Mouse (Mus musculus) heart, embryonic 11.5 days (tissue): Measurements from ENCODE around the gene Psmd2. TPM values are rescaled to one million over a fixed set of nuclear protein-coding genes. Genes with fewer than 3 reads are reported as not detected.

Source experiments
- ATAC-seq: fragments of 200-750 bp; cut with Nextera tagmentation; replicated peaks from 2 replicates; pipeline ENCODE4 v1.8.0; 2017; ENCODE audit warnings: moderate library complexity; ENCODE audit not compliant: insufficient number of reproducible peaks, low FRiP score, low TSS enrichment
- H3K27ac ChIP-seq: fragments of 300-500 bp; sonication (generic); 2 replicates; pipeline ENCODE4 v1.5.1; 2014; ENCODE audit warnings: mild to moderate bottlenecking, low read depth, low read length
- H3K27me3 ChIP-seq: fragments of 300-500 bp; sonication (generic); 2 replicates; pipeline ENCODE4 v1.6.1; 2014; ENCODE audit warnings: mild to moderate bottlenecking, low read length, mixed read lengths; ENCODE audit not compliant: control insufficient read depth, insufficient read depth
- H3K36me3 ChIP-seq: fragments of 300-500 bp; sonication (generic); 2 replicates; pipeline ENCODE4 v1.6.1; 2014; ENCODE audit warnings: mild to moderate bottlenecking, low read length, moderate library complexity, mixed read lengths; ENCODE audit not compliant: control insufficient read depth, insufficient read depth
- H3K4me1 ChIP-seq: fragments of 300-500 bp; sonication (generic); 2 replicates; pipeline ENCODE4 v1.6.1; 2014; ENCODE audit warnings: low read length; ENCODE audit not compliant: control insufficient read depth, insufficient read depth
- H3K4me2 ChIP-seq: fragments of 300-500 bp; sonication (generic); 2 replicates; pipeline ENCODE4 v1.6.1; 2014; ENCODE audit warnings: mild to moderate bottlenecking, moderate library complexity
- H3K4me3 ChIP-seq: fragments of 300-500 bp; sonication (generic); 2 replicates; pipeline ENCODE4 v1.5.1; 2014; ENCODE audit warnings: low read depth, low read length
- H3K9ac ChIP-seq: fragments of 300-500 bp; sonication (generic); 2 replicates; pipeline ENCODE4 v1.6.1; 2014; ENCODE audit warnings: mild to moderate bottlenecking, low read depth, low read length, moderate library complexity
- H3K9me3 ChIP-seq: fragments of 300-500 bp; sonication (generic); replicated peaks from 2 replicates; pipeline ENCODE4 v1.6.1; 2016; ENCODE audit warnings: low read length; ENCODE audit not compliant: control insufficient read depth
- WGBS: fragments of 180-500 bp; shearing (Covaris S2); extraction: QIAGEN DNeasy Blood & Tissue Kit; methylation state at CpG from one replicate; pipeline ENCODE4 v1.1.7; 2014; ENCODE audit not compliant: insufficient replicate concordance; 5-methylcytosine and 5-hydroxymethylcytosine counted together
- polyA plus RNA-seq: library from polyadenylated mRNA; unstranded; fragments of >200 nt; fragmentation: Nextera tagmentation; extraction: Ambion mirVana; gene quantifications from 2 replicates; pipeline ENCODE4 v1.2.1, GENCODE M21; 2014

Psmd2 gene
- polyA plus RNA-seq, 1 experiment from 2014 or later = 275 TPM

DNA sequence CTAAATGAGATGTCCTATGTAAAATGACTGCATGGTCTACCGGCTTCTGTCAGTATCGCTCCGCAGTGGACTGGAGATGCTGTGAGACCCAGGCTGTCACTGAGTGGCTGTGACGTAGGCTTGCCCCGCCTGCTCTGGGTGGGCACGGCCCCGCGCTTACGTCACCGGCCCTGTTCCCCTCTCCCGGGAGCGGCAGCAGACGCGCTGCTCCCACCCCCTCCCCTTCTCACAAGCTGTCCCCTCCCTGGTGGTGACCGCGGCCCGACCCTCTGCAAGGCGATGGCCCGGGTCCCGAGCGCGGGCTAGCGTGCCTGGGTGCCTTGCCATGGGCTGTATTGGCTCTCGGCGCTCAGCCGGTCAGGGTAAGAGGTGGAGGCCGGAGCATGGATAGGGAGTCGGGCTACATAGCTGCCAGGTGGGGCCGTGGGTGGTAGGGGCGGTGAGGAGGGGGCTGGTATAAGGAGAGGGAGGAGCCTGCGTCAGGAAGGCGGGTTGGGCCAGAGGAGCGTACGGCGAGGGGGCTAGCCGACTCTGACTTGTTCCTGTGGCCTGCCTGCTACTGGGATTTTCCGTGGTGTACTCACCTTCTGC is 41.8 kb downstream of the Psmd2 start, which contains the start of gene Fam131a:
Fam131a (plus strand) TSS at position 131 of the 591 bp plus-strand sequence.
- peaks cover 25% of the 10 kb centered on the region for H3K36me3 ChIP-seq
- peak; percentile 90 for ATAC-seq
- H3K27ac ChIP-seq = peak within 1 kb of the TSS; percentile 76
- H3K27me3 ChIP-seq = peaks cover 15% of the 10 kb centered on the region; the same call in 1 of the 2 replicates
- peaks cover 15% of the 10 kb centered on the region; the same call in 1 of the 2 replicates for H3K4me1 ChIP-seq
- H3K4me3 ChIP-seq = peak within 1 kb of the TSS; percentile 65
- H3K9me3 ChIP-seq = no peaks in the 10 kb centered on the region
- peak within 1 kb of the TSS; percentile 86 for H3K4me2 ChIP-seq
- H3K9ac ChIP-seq = peak within 1 kb of the TSS; percentile 85
- under 1% methylated on average over 36 of the region's 37 CpGs for WGBS

DNA sequence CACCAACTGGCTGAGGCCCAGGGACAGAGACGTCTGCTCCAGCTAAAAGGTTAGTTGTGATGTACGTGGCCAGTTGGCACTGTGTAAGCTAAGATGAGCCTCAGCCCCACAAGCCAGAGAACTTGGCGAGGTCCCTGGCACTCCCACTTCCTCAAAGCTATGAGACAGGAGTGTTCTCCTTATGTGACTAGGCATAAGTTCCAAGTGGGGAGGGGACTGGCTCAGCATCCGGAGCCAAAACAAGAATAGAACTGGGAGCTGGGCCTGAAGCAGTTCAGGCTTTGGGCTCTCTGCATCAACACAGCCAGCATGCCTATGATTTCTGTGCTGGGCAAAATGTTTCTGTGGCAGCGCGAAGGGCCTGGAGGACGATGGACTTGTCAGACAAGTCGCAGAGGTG is 43.3 kb downstream of the Psmd2 start:
- no peak overlapping the region for H3K4me3 ChIP-seq
- ATAC-seq = no peak
- no peaks in the 10 kb centered on the region for H3K9me3 ChIP-seq
- peaks cover 15% of the 10 kb centered on the region; the same call in 1 of the 2 replicates for H3K4me1 ChIP-seq
- no peak overlapping the region for H3K9ac ChIP-seq
- WGBS = 73% methylated on average over 8 of the region's 8 CpGs
- no peak overlapping the region for H3K4me2 ChIP-seq
- peaks cover 17% of the 10 kb centered on the region; the same call in 1 of the 2 replicates for H3K27me3 ChIP-seq
- peaks cover 13% of the 10 kb centered on the region for H3K36me3 ChIP-seq
- H3K27ac ChIP-seq = no peak overlapping the region

DNA sequence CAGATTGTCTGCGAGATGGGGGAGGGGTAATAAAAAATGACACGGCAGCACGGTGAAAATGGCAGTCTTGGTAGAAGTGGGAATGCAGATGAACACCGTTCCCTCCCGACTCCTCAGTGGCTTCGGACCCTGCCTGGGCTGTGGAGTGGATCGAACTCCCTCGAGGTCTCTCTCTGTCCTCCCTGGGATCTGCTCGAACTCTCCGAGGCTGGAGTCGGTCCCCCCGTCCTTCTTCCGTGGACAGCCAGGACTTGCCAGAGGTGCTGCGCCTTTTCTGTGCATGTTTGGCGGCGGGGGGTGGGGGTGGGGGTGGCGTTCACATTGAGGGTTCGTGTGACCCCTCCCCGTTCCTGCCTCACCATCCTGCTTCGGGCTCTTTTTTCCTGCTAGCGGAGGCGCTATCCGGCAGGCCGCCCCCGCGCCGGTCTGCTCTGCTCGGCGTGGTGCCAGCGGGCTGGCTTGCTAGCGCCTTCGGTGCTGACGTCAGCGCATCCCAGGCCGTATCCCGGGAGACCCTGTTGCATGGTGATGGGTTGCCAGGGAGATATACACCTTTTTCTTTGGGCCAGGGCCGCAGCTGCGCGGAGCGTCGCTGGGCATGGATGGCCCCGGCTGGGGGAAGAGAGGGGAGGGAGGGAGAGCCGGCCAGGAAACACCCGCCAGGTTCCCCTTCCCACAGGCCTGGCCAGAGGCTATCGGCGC is 44.3 kb downstream of the Psmd2 start:
- no peak overlapping the region for H3K27ac ChIP-seq
- ATAC-seq = peak; percentile 51
- peak overlapping the region; percentile 59 for H3K9ac ChIP-seq

DNA sequence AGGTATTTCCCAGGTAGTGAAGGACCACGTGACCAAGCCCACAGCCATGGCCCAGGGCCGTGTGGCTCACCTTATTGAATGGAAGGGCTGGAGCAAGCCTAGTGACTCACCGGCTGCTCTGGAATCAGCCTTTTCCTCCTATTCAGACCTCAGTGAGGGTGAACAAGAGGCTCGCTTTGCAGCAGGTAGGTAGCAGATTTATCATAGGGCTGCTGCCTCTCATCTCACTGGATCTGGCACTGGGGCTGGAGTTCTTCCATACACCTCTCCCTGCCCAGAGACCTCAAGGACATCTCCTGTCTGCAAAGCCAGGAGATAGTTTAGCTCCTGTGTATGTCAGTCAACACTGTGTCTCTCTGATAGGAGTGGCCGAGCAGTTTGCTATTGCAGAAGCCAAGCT is 47.8 kb downstream of the Psmd2 start:
- WGBS = 66% methylated on average over 5 of the region's 5 CpGs
- Histone ChIP-seq H3K27me3 (peaks cover 17% of the 10 kb centered on the region; the same call in 1 of the 2 replicates), H3K27ac (no peak overlapping the region), H3K4me3 (no peak overlapping the region), H3K4me1 (peaks cover 21% of the 10 kb centered on the region), H3K9me3 (no peaks in the 10 kb centered on the region), H3K36me3 (no peaks in the 10 kb centered on the region), H3K4me2 (no peak overlapping the region), H3K9ac (no peak overlapping the region)
- ATAC-seq = no peak

More for the DNA sequence above, 44.3 kb downstream of the Psmd2 start:
- Histone ChIP-seq H3K27me3 (peaks cover 17% of the 10 kb centered on the region; the same call in 1 of the 2 replicates), H3K9me3 (no peaks in the 10 kb centered on the region), H3K4me3 (peak overlapping the region; percentile 34), H3K36me3 (peaks cover 5% of the 10 kb centered on the region), H3K4me2 (peak overlapping the region; percentile 65), H3K4me1 (peaks cover 15% of the 10 kb centered on the region; the same call in 1 of the 2 replicates)
- 3% methylated on average over 46 of the region's 46 CpGs for WGBS

DNA sequence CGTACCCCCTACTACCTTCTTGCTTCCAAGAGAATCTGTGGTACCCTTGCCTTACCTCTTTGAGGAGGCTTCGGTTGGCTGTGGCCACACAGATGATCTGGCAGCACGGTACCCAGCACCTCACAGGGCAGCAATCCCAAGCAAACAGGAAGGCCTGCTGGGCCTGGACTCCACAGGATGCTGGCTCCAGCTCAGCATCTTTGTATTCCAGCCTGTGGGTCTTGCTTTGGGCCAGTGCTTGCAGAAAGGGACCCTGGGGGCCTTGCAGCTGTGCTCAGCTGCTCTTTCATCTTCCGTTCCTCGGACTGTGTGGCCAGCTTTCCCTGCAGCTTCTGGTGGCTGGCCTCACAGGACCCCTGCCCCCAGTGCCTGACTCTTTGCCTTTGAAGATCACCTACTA is 48.6 kb downstream of the Psmd2 start:
- H3K36me3 ChIP-seq = no peaks in the 10 kb centered on the region
- H3K27me3 ChIP-seq = peaks cover 12% of the 10 kb centered on the region; the same call in 1 of the 2 replicates
- H3K4me3 ChIP-seq = no peak overlapping the region
- H3K9me3 ChIP-seq = no peaks in the 10 kb centered on the region
- no peak overlapping the region for H3K4me2 ChIP-seq
- no peak for ATAC-seq
- no peak overlapping the region for H3K27ac ChIP-seq
- 47% methylated on average over 5 of the region's 5 CpGs for whole genome bisulfite sequencing
- no peak overlapping the region for H3K9ac ChIP-seq
- H3K4me1 ChIP-seq = peaks cover 21% of the 10 kb centered on the region

DNA sequence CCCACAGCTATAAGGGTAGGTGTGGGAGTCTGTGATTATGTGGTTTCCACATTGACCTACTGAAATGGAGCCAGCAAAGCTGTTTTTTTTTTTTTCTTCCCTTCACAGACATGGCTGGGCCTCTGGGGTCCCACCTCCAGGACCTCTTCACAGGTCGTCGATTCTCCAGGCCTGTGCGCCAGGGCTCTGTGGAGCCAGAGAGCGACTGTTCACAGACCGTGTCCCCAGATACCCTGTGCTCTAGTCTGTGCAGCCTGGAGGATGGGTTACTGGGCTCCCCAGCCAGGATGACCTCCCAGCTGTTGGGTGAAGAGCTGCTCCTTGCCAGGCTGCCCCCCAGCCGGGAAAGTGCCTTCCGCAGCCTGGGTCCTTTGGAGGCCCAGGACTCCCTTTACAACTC is 49.9 kb downstream of the Psmd2 start:
- no peak overlapping the region for H3K4me2 ChIP-seq
- peaks cover 5% of the 10 kb centered on the region; the same call in 1 of the 2 replicates for H3K27me3 ChIP-seq
- ATAC-seq = no peak
- H3K4me1 ChIP-seq = peaks cover 15% of the 10 kb centered on the region
- 56% methylated on average over 7 of the region's 7 CpGs for WGBS
- no peaks in the 10 kb centered on the region for H3K36me3 ChIP-seq
- no peak overlapping the region for H3K27ac ChIP-seq
- H3K4me3 ChIP-seq = no peak overlapping the region
- no peaks in the 10 kb centered on the region for H3K9me3 ChIP-seq
- H3K9ac ChIP-seq = no peak overlapping the region

DNA sequence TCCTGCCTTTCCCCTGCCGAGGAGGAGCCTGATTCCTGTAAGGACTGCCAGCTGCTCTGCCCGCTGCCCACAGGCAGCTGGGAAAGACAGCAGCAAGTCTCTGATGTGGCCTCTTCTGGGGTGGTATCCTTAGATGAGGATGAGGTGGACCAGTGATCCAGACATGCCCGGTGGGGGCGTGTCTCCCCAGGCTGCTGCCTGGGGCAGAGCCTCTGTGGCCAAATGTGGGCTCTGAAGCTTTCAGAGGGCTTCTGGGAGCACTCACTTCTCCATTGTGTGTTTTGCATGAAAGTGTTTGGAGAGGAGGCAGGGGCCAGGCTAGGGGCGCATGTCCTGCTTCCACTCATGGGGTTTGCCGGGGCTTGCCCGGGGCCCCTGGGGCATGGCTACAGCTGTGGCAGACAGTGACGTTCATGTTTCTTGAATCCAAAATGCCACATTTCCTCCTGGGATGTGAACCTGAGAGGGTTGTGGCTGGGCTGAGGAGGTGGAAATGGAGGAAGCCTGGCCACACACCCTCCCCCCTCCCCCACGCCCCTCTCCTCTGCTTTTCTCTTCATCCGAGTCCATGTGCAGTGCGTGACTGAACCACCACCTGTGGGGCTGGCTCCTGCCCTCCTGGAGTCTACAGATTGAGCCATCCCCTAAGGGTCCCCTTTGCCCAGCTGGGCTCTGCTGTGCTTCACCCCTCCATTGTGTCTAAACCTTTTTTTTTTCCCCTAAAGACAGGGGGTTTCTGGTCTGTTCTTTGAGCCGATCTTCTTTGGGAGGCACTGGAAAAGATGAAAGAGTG is 50.5 kb downstream of the Psmd2 start:
- Histone ChIP-seq H3K9ac (no peak overlapping the region), H3K27ac (no peak overlapping the region), H3K36me3 (peaks cover 3% of the 10 kb centered on the region; the same call in 1 of the 2 replicates), H3K4me3 (no peak overlapping the region), H3K27me3 (0 out of 2 replicates have a peak, but pooled peaks cover 2% of the 10 kb centered on the region), H3K4me2 (peak overlapping the region; percentile 19), H3K9me3 (no peaks in the 10 kb centered on the region), H3K4me1 (peaks cover 15% of the 10 kb centered on the region)
- 0 out of 2 replicates have a peak, but pooled peaks have one; percentile 20 for ATAC-seq
- 37% methylated on average over 12 of the region's 12 CpGs for WGBS

DNA sequence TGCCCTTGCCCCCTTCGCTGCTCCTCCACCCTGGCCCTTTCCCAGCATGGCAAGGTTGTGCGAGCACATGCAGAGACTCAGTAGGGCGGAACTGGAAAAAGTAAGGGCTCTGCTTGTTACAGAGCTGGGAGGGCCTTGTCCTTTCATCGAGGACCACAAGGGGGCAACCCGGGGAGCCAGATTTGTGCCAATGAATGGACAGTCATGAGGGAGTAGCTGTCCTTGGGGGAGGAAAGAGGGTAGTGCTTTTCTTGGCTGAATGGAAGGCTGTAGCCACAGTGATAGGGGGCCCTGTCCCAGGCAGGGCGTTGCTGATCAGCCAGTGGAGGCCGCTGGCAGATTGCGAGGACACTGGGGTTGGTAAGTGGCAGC is 51.1 kb downstream of the Psmd2 start:
- Histone ChIP-seq H3K4me3 (no peak overlapping the region), H3K36me3 (peaks cover 4% of the 10 kb centered on the region; the same call in 1 of the 2 replicates), H3K4me2 (peak overlapping the region; percentile 34), H3K27ac (no peak overlapping the region), H3K9ac (no peak overlapping the region), H3K4me1 (peaks cover 15% of the 10 kb centered on the region), H3K27me3 (0 out of 2 replicates have a peak, but pooled peaks cover 2% of the 10 kb centered on the region), H3K9me3 (no peaks in the 10 kb centered on the region)
- ATAC-seq = peak; percentile 58; the same call in 1 of the 2 replicates
- WGBS = 5% methylated on average over 8 of the region's 8 CpGs
